Mouse (Mus musculus) thymus, adult 2 months (tissue): ENCODE measurements around the gene Fam209. TPM values are rescaled to one million over a fixed set of nuclear protein-coding genes. Genes with fewer than 3 reads are reported as not detected.

Experiments used
- DNase-seq: peaks from one replicate; pipeline ENCODE4 v3.0.0; 2021
- H3K27ac ChIP-seq: fragments of 200-500 bp; 2 replicates; pipeline ENCODE4 v1.5.1; 2012; ENCODE audit warnings: low read length, control low read depth; ENCODE audit not compliant: control insufficient read depth, insufficient read depth
- H3K27me3 ChIP-seq: fragments of 200-500 bp; 2 replicates; pipeline ENCODE4 v1.6.1; 2012; ENCODE audit warnings: mild to moderate bottlenecking, low read length, moderate library complexity, mixed read lengths; ENCODE audit not compliant: control insufficient read depth, insufficient read depth
- H3K36me3 ChIP-seq: fragments of 200-500 bp; 2 replicates; pipeline ENCODE4 v1.6.1; 2012; ENCODE audit warnings: mild to moderate bottlenecking, low read length, moderate library complexity; ENCODE audit not compliant: control insufficient read depth, insufficient read depth
- H3K4me1 ChIP-seq: fragments of 200-500 bp; replicated peaks from 2 replicates; pipeline ENCODE4 v1.6.1; 2012; ENCODE audit warnings: low read length; ENCODE audit not compliant: control insufficient read depth, insufficient read depth
- H3K4me3 ChIP-seq: fragments of 200-500 bp; 2 replicates; pipeline ENCODE4 v1.5.1; 2012; ENCODE audit warnings: mild to moderate bottlenecking, low read length, control low read depth, moderate library complexity; ENCODE audit not compliant: control insufficient read depth, insufficient read depth
- CTCF ChIP-seq: fragments of 200-500 bp; IDR thresholded peaks from 2 replicates; pipeline ENCODE4 v1.5.1; 2012; ENCODE audit warnings: mild to moderate bottlenecking, control low read depth, low read length, moderate library complexity, borderline replicate concordance; ENCODE audit not compliant: control insufficient read depth, poor library complexity, insufficient read depth; ENCODE audit errors: extremely low read depth
- POLR2A ChIP-seq: fragments of 200-500 bp; IDR thresholded peaks from 2 replicates; pipeline ENCODE4 v1.6.1; 2012; ENCODE audit warnings: mild to moderate bottlenecking, low read length, control low read depth, moderate library complexity; ENCODE audit not compliant: control insufficient read depth, poor library complexity, insufficient read depth; ENCODE audit errors: extremely low read depth
- WGBS: fragments of 180-500 bp; shearing (Covaris S2); methylation state at CpG from one replicate; pipeline ENCODE4 v1.1.7; 2018; 5-methylcytosine and 5-hydroxymethylcytosine counted together
- polyA plus RNA-seq: library from polyadenylated mRNA; depleted of rRNA; stranded (reverse); fragments of >200 nt; gene quantifications from 2 replicates; pipeline ENCODE4 v1.2.3, GENCODE M21; 2012

Fam209 gene
- polyA plus RNA-seq, 1 experiment: 0.81 TPM

- H3K36me3 ChIP-seq: no peaks in the 10 kb centered on the region
- no peaks in the 10 kb centered on the region for H3K27me3 ChIP-seq
- peak; percentile 71 for DNase-seq
- 28% methylated on average over 6 of the region's 6 CpGs for WGBS
- peaks cover 3% of the 10 kb centered on the region for H3K4me1 ChIP-seq
- no peak overlapping the region for H3K4me3 ChIP-seq
- TF ChIP-seq POLR2A: no peak
- TF ChIP-seq CTCF: peak; percentile 59; the same call in 1 of the 2 replicates
- H3K27ac ChIP-seq: no peak overlapping the region
Measured at GRCm38 (mm10) chr2:172474970-172475369, 2.6 kb downstream of the Fam209 start.

GRCm38 (mm10) chr2:172476707-172477260 is 4.5 kb downstream of the Fam209 start:
- no peak overlapping the region for H3K27ac ChIP-seq
- 39% methylated on average over 10 of the region's 10 CpGs for WGBS

GRCm38 (mm10) chr2:172477350-172477749 is 5.0 kb downstream of the Fam209 start:
- no peaks in the 10 kb centered on the region for H3K36me3 ChIP-seq
- no peak for DNase-seq
- no peaks in the 10 kb centered on the region for H3K27me3 ChIP-seq
- peaks cover 20% of the 10 kb centered on the region for H3K4me1 ChIP-seq
- TF ChIP-seq CTCF: no peak
- no peak for TF ChIP-seq POLR2A
- 41% methylated on average over 3 of the region's 3 CpGs for WGBS
- no peak overlapping the region for H3K4me3 ChIP-seq
- no peak overlapping the region for H3K27ac ChIP-seq

More at GRCm38 (mm10) chr2:172476707-172477260, 4.5 kb downstream of the Fam209 start:
- Histone ChIP-seq H3K4me3 (no peak overlapping the region), H3K36me3 (no peaks in the 10 kb centered on the region), H3K4me1 (peaks cover 15% of the 10 kb centered on the region), H3K27me3 (no peaks in the 10 kb centered on the region)
- TF ChIP-seq CTCF: no peak
- no peak for DNase-seq

GRCm38 (mm10) chr2:172477860-172478259 is 5.5 kb downstream of the Fam209 start:
- DNase-seq: peak; percentile 49
- WGBS: 8% methylated on average over 2 of the region's 2 CpGs
- no peak overlapping the region for H3K27ac ChIP-seq
- no peak for TF ChIP-seq CTCF
- no peak for TF ChIP-seq POLR2A
- H3K27me3 ChIP-seq: no peaks in the 10 kb centered on the region
- H3K36me3 ChIP-seq: no peaks in the 10 kb centered on the region
- H3K4me3 ChIP-seq: no peak overlapping the region
- H3K4me1 ChIP-seq: peaks cover 20% of the 10 kb centered on the region

GRCm38 (mm10) chr2:172480296-172480695 is 8.0 kb downstream of the Fam209 start:
- peak; percentile 35 for DNase-seq
- TF ChIP-seq POLR2A (no peak), CTCF (no peak)
- no peak overlapping the region for H3K27ac ChIP-seq
- H3K4me3 ChIP-seq: no peak overlapping the region
- no peaks in the 10 kb centered on the region for H3K36me3 ChIP-seq
- no peaks in the 10 kb centered on the region for H3K27me3 ChIP-seq
- WGBS: 34% methylated on average over 7 of the region's 7 CpGs
- peaks cover 20% of the 10 kb centered on the region for H3K4me1 ChIP-seq

- no peak for TF ChIP-seq POLR2A
- TF ChIP-seq CTCF: no peak
- WGBS: 42% methylated on average over 16 of the region's 16 CpGs
- no peaks in the 10 kb centered on the region for H3K27me3 ChIP-seq
- H3K36me3 ChIP-seq: no peaks in the 10 kb centered on the region
- peak; percentile 59 for DNase-seq
- H3K27ac ChIP-seq: no peak overlapping the region; the same call in 1 of the 2 replicates
- peaks cover 20% of the 10 kb centered on the region for H3K4me1 ChIP-seq
- H3K4me3 ChIP-seq: no peak overlapping the region
Measured at GRCm38 (mm10) chr2:172481654-172482385, 9.5 kb downstream of the Fam209 start.

- H3K4me1 ChIP-seq: peaks cover 20% of the 10 kb centered on the region
- H3K4me3 ChIP-seq: no peak overlapping the region
- no peak for DNase-seq
- 91% methylated on average over 14 of the region's 14 CpGs for WGBS
- no peaks in the 10 kb centered on the region for H3K36me3 ChIP-seq
- H3K27me3 ChIP-seq: no peaks in the 10 kb centered on the region
- H3K27ac ChIP-seq: no peak overlapping the region
- no peak for TF ChIP-seq CTCF
- TF ChIP-seq POLR2A: no peak
Measured at GRCm38 (mm10) chr2:172483766-172484413, 11.6 kb downstream of the Fam209 start.
